Mouse (Mus musculus) cerebellum, adult 18-20 months (tissue): ENCODE measurements around the gene Cpsf6.
"Not testable (repeated sequence)": the region's sequence is repeated elsewhere in the genome, so short reads cannot be mapped to it uniquely, and the experiment has no call there.

Source experiments
- DNase-seq, 2 experiments: peaks; one replicate each; pipeline ENCODE4 v3.0.0; 2021

The Cpsf6 gene

GRCm38 (mm10) chr10:117399196-117399595, 19.4 kb upstream of the Cpsf6 start:
- no peak for DNase-seq

- DNase-seq = no peak
Observed at GRCm38 (mm10) chr10:117398044-117398780, 18.4 kb upstream of the Cpsf6 start.

GRCm38 (mm10) chr10:117397106-117397625, 17.4 kb upstream of the Cpsf6 start:
- no peak for DNase-seq

- DNase-seq = no peak
Observed at GRCm38 (mm10) chr10:117396386-117397048, 16.7 kb upstream of the Cpsf6 start.

GRCm38 (mm10) chr10:117395801-117396200, 16.0 kb upstream of the Cpsf6 start:
- DNase-seq = no peak

GRCm38 (mm10) chr10:117394738-117395550, 15.1 kb upstream of the Cpsf6 start:
- DNase-seq = no peak

- no peak for DNase-seq
Observed at GRCm38 (mm10) chr10:117393891-117394395, 14.1 kb upstream of the Cpsf6 start.

- DNase-seq = no peak
Observed at GRCm38 (mm10) chr10:117393196-117393890, 13.5 kb upstream of the Cpsf6 start.

GRCm38 (mm10) chr10:117392832-117393195, 13.0 kb upstream of the Cpsf6 start:
- no peak for DNase-seq

- not testable (repeated sequence) for DNase-seq
Observed at GRCm38 (mm10) chr10:117392397-117392796, 12.6 kb upstream of the Cpsf6 start.

GRCm38 (mm10) chr10:117391801-117392200, 12.0 kb upstream of the Cpsf6 start:
- DNase-seq = no peak

- DNase-seq = no peak
Observed at GRCm38 (mm10) chr10:117391057-117391456, 11.2 kb upstream of the Cpsf6 start.

- no peak for DNase-seq
Observed at GRCm38 (mm10) chr10:117389904-117390875, 10.4 kb upstream of the Cpsf6 start.

- DNase-seq = no peak
Observed at GRCm38 (mm10) chr10:117389371-117389740, 9.5 kb upstream of the Cpsf6 start.

GRCm38 (mm10) chr10:117388637-117389370, 9.0 kb upstream of the Cpsf6 start:
- DNase-seq = no peak

GRCm38 (mm10) chr10:117387961-117388636, 8.3 kb upstream of the Cpsf6 start:
- DNase-seq = not testable (repeated sequence)

GRCm38 (mm10) chr10:117386981-117387380, 7.2 kb upstream of the Cpsf6 start:
- no peak for DNase-seq

- DNase-seq = no peak
Observed at GRCm38 (mm10) chr10:117386261-117386660, 6.4 kb upstream of the Cpsf6 start.

GRCm38 (mm10) chr10:117385431-117385830, 5.6 kb upstream of the Cpsf6 start:
- no peak for DNase-seq

GRCm38 (mm10) chr10:117385086-117385430, 5.2 kb upstream of the Cpsf6 start:
- DNase-seq = no peak
